Mouse (Mus musculus) erythroblast, adult 5-6 weeks (primary cell): Measurements from ENCODE around the gene Gm3298. TPM values are rescaled to one million over a fixed set of nuclear protein-coding genes. Genes with fewer than 3 reads are reported as not detected.
"Not testable (repeated sequence)": the region's sequence is repeated elsewhere in the genome, so short reads cannot be mapped to it uniquely, and the experiment has no call there.

Experiments used
- ATAC-seq: replicated peaks from 2 replicates; pipeline ENCODE4 v1.8.0; 2016; ENCODE audit warnings: moderate number of reproducible peaks, mild to moderate bottlenecking, moderate TSS enrichment, inconsistent platforms; ENCODE audit not compliant: poor library complexity, low FRiP score, severe bottlenecking
- total RNA-seq, 2 experiments: library from RNA; stranded (forward) in 1 of 2; stranded (reverse) in 1 of 2; fragments of 150-400 nt in 1 of 2; fragments of 200-764, 138-1000 nt in 1 of 2; gene quantifications; 2 replicates each; pipeline versions ENCODE4 v1.2.3 to v1.2.4; 2015 to 2017; ENCODE audit warnings: low replicate concordance in 2 of 2

Gm3298 gene
- not detected in 2 replicates for total RNA-seq (2015; ENCODE audit: low replicate concordance)
- not detected in 2 replicates for total RNA-seq (2017; ENCODE audit: low replicate concordance)

GRCm38 (mm10) chr14:5015591-5015990 lies at the start of gene Gm3298:
Gene Gm3298 (plus strand): TSS chr14:5015891.
- not testable (repeated sequence) for ATAC-seq

GRCm38 (mm10) chr14:4983635-4984034 lies 32.1 kb upstream of the Gm3298 start, which contains the start of gene Gm8297:
Gene Gm8297 (plus strand): TSS chr14:4983935.
- ATAC-seq, result not testable (repeated sequence)

- not testable (repeated sequence) for ATAC-seq
Observed at GRCm38 (mm10) chr14:5050329-5050728, 34.6 kb downstream of the Gm3298 start, which contains the start of gene 4930555G01Rik. Gene 4930555G01Rik (plus strand): TSS chr14:5050629.

Other genes with a start within 250 kb of the Gm3298 start
- gene Gm9602, start 239.6 kb upstream of the Gm3298 start, total RNA-seq (2015; ENCODE audit: low replicate concordance), result not detected in 2 replicates
- gene Gm9602, start 239.6 kb upstream of the Gm3298 start, total RNA-seq (2017; ENCODE audit: low replicate concordance), result not detected in 2 replicates
- not detected in 2 replicates for gene Gm3269, start 177.8 kb upstream of the Gm3298 start, total RNA-seq (2015; ENCODE audit: low replicate concordance)
- not detected in 2 replicates for gene Gm3269, start 177.8 kb upstream of the Gm3298 start, total RNA-seq (2017; ENCODE audit: low replicate concordance)
- not detected in 2 replicates for gene Gm3264, start 160.3 kb upstream of the Gm3298 start, total RNA-seq (2015; ENCODE audit: low replicate concordance)
- gene Gm3264, start 160.3 kb upstream of the Gm3298 start, total RNA-seq (2017; ENCODE audit: low replicate concordance), result not detected in 2 replicates
- gene Gm3278, start 123.5 kb upstream of the Gm3298 start, total RNA-seq (2015; ENCODE audit: low replicate concordance), result not detected in 2 replicates
- not detected in 2 replicates for gene Gm3278, start 123.5 kb upstream of the Gm3298 start, total RNA-seq (2017; ENCODE audit: low replicate concordance)
- not detected in 2 replicates for gene Gm8297, start 32.0 kb upstream of the Gm3298 start, total RNA-seq (2015; ENCODE audit: low replicate concordance)
- gene Gm8297, start 32.0 kb upstream of the Gm3298 start, total RNA-seq (2017; ENCODE audit: low replicate concordance), result not detected in 2 replicates
- not detected in 2 replicates for gene 4930555G01Rik, start 34.7 kb downstream of the Gm3298 start, total RNA-seq (2015; ENCODE audit: low replicate concordance)
- gene 4930555G01Rik, start 34.7 kb downstream of the Gm3298 start, total RNA-seq (2017; ENCODE audit: low replicate concordance), result 0.28 TPM in 1 of 2 replicates, not detected in the other
- not detected in 2 replicates for gene Gm8281, start 55.1 kb downstream of the Gm3298 start, total RNA-seq (2015; ENCODE audit: low replicate concordance)
- not detected in 2 replicates for gene Gm8281, start 55.1 kb downstream of the Gm3298 start, total RNA-seq (2017; ENCODE audit: low replicate concordance)
- gene Gm8279, start 115.6 kb downstream of the Gm3298 start, total RNA-seq (2015; ENCODE audit: low replicate concordance), result not detected in 2 replicates
- not detected in 2 replicates for gene Gm8279, start 115.6 kb downstream of the Gm3298 start, total RNA-seq (2017; ENCODE audit: low replicate concordance)
- gene Gm3317, start 148.6 kb downstream of the Gm3298 start, total RNA-seq (2015; ENCODE audit: low replicate concordance), result not detected in 2 replicates
- not detected in 2 replicates for gene Gm3317, start 148.6 kb downstream of the Gm3298 start, total RNA-seq (2017; ENCODE audit: low replicate concordance)
- gene Gm8271, start 169.9 kb downstream of the Gm3298 start, total RNA-seq (2015; ENCODE audit: low replicate concordance), result not detected in 2 replicates
- not detected in 2 replicates for gene Gm8271, start 169.9 kb downstream of the Gm3298 start, total RNA-seq (2017; ENCODE audit: low replicate concordance)
- not detected in 2 replicates for gene Gm3526, start 244.7 kb downstream of the Gm3298 start, total RNA-seq (2015; ENCODE audit: low replicate concordance)
- not detected in 2 replicates for gene Gm3526, start 244.7 kb downstream of the Gm3298 start, total RNA-seq (2017; ENCODE audit: low replicate concordance)